Mouse (Mus musculus): ENCODE measurements around the gene Cdk19. TPM values are rescaled to one million over a fixed set of nuclear protein-coding genes. Genes with fewer than 3 reads are reported as not detected.
A peak's percentile ranks its signal among the peaks of the same experiment; 100 is the strongest.
"Not testable (repeated sequence)": the region's sequence is repeated elsewhere in the genome, so short reads cannot be mapped to it uniquely, and the experiment has no call there.

Gene Cdk19
- polyA plus RNA-seq, 1 experiment from 2014 or later, result 10.3 TPM

- 34% methylated on average over 10 of the region's 10 CpGs for WGBS
- Histone ChIP-seq H3K9me3 (no peaks in the 10 kb centered on the region), H3K4me1 (replicated peaks) (peaks cover 16% of the 10 kb centered on the region), H3K4me3 (replicated peaks) (no peak overlapping the region), H3K4me2 (replicated peaks) (no peak overlapping the region), H3K27me3 (peaks cover 3% of the 10 kb centered on the region; the same call in 1 of the 2 replicates), H3K36me3 (no peaks in the 10 kb centered on the region), H3K27ac (no peak overlapping the region), H3K9ac (replicated peaks) (no peak overlapping the region)
- no peak for ATAC-seq
Observed at GRCm38 (mm10) chr10:40524991-40525390, 185.6 kb downstream of the Cdk19 start.

DNA sequence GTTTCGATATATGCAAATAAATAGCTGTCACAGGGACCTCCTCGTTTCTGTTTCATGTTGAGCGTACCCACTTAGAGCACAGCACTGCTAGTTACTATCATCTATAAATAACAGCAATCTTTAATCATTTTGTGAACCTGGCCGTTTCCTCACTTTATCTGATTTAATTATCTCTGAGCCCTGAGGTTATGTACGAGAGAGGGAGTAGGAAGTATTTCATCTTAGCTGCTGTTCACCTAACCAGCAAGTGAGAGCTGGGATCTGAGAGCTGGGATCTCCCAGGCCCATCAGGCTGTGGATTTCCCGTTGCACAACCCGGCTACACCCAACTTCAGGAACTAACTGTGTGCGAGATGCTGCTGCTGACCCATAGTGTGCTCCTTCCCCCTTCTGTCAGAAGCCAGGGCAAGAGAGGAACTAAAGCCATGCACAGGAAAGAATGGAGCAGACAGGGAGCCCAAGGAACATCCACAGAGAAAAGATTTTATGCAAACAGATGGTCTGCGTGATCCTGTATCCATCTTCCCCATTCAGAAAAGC is 186.3 kb downstream of the Cdk19 start:
- no peak overlapping the region for H3K4me3 ChIP-seq (replicated peaks)
- peaks cover 3% of the 10 kb centered on the region; the same call in 1 of the 2 replicates for H3K27me3 ChIP-seq
- no peaks in the 10 kb centered on the region for H3K36me3 ChIP-seq
- H3K9me3 ChIP-seq, result no peaks in the 10 kb centered on the region
- peaks cover 16% of the 10 kb centered on the region for H3K4me1 ChIP-seq (replicated peaks)
- WGBS, result 71% methylated on average over 9 of the region's 9 CpGs
- H3K9ac ChIP-seq (replicated peaks), result no peak overlapping the region
- ATAC-seq, result no peak
- H3K27ac ChIP-seq, result no peak overlapping the region
- H3K4me2 ChIP-seq (replicated peaks), result no peak overlapping the region

GRCm38 (mm10) chr10:40526301-40526761 is 187.0 kb downstream of the Cdk19 start:
- Histone ChIP-seq H3K4me1 (replicated peaks) (peaks cover 10% of the 10 kb centered on the region), H3K4me2 (replicated peaks) (no peak overlapping the region), H3K27me3 (peaks cover 3% of the 10 kb centered on the region; the same call in 1 of the 2 replicates), H3K9ac (replicated peaks) (0 out of 2 replicates have a peak overlapping the region, but pooled peaks have one; percentile 10), H3K9me3 (no peaks in the 10 kb centered on the region), H3K36me3 (no peaks in the 10 kb centered on the region), H3K4me3 (replicated peaks) (no peak overlapping the region), H3K27ac (no peak overlapping the region)
- ATAC-seq, result no peak
- 82% methylated on average over 8 of the region's 8 CpGs for WGBS

DNA sequence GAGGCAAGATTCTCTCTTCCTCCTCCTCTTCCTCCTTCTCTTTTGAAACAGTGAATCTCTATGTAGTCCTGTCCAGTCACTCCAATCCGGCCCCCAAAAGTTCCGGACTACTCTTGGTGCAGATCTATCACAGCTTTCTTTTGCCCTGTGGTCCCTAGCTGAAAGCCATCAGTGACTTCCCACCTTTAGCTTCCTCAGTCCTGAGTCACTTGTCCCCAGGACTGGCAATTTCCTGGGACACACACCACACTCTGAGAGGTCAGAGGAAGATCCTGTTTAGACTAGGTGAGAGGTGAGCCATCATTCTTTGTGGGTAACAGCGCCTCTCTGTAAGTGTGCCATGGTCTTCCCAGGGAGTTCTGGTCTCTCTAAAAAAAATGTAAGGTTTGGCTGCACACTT is 187.6 kb downstream of the Cdk19 start:
- WGBS, result 75% methylated on average over 3 of the region's 3 CpGs
- no peak overlapping the region for H3K4me2 ChIP-seq (replicated peaks)
- peaks cover 4% of the 10 kb centered on the region for H3K4me1 ChIP-seq (replicated peaks)
- H3K4me3 ChIP-seq (replicated peaks), result no peak overlapping the region
- no peak overlapping the region for H3K9ac ChIP-seq (replicated peaks)
- peaks cover 3% of the 10 kb centered on the region; the same call in 1 of the 2 replicates for H3K27me3 ChIP-seq
- ATAC-seq, result no peak
- H3K27ac ChIP-seq, result no peak overlapping the region
- H3K36me3 ChIP-seq, result no peaks in the 10 kb centered on the region
- no peaks in the 10 kb centered on the region for H3K9me3 ChIP-seq

DNA sequence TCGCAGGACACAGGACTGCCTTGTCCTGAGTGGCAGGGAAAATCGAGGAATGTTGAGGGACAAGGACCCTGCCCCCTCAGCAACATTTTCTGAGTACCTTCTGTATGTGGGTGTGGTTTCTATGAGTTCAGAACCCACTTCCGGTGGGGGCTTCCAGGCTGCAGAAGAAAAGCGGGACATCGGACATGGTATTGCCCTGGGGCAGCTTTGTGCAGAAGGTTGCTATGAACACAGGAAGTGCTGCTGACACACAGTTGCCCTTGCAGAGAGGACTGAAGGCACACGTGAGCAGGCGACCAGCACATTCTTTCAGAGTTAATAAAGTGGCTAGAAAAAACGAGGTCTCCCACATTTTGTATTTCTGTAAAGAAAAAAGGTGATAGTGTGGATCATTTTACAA is 188.2 kb downstream of the Cdk19 start:
- H3K9me3 ChIP-seq, result peaks cover 3% of the 10 kb centered on the region; the same call in 1 of the 2 replicates
- WGBS, result 77% methylated on average over 8 of the region's 8 CpGs
- H3K36me3 ChIP-seq, result no peaks in the 10 kb centered on the region
- H3K9ac ChIP-seq (replicated peaks), result no peak overlapping the region
- H3K27ac ChIP-seq, result no peak overlapping the region
- no peaks in the 10 kb centered on the region for H3K4me1 ChIP-seq (replicated peaks)
- no peak overlapping the region for H3K4me3 ChIP-seq (replicated peaks)
- ATAC-seq, result no peak
- no peak overlapping the region for H3K4me2 ChIP-seq (replicated peaks)
- H3K27me3 ChIP-seq, result peaks cover 3% of the 10 kb centered on the region; the same call in 1 of the 2 replicates

- Histone ChIP-seq H3K4me3 (replicated peaks) (no peak overlapping the region), H3K9me3 (peaks cover 9% of the 10 kb centered on the region), H3K27me3 (peaks cover 3% of the 10 kb centered on the region; the same call in 1 of the 2 replicates), H3K4me2 (replicated peaks) (no peak overlapping the region), H3K4me1 (replicated peaks) (no peaks in the 10 kb centered on the region), H3K36me3 (no peaks in the 10 kb centered on the region), H3K27ac (no peak overlapping the region), H3K9ac (replicated peaks) (no peak overlapping the region)
- 0 out of 2 replicates have a peak, but pooled peaks have one; percentile 17 for ATAC-seq
- WGBS, result 52% methylated on average over 9 of the region's 10 CpGs
Observed at GRCm38 (mm10) chr10:40528668-40529067, 189.3 kb downstream of the Cdk19 start.

GRCm38 (mm10) chr10:40529617-40530016 is 190.3 kb downstream of the Cdk19 start:
- Histone ChIP-seq H3K9me3 (peaks cover 9% of the 10 kb centered on the region), H3K4me1 (replicated peaks) (no peaks in the 10 kb centered on the region), H3K36me3 (no peaks in the 10 kb centered on the region), H3K27me3 (peaks cover 3% of the 10 kb centered on the region; the same call in 1 of the 2 replicates), H3K4me3 (replicated peaks) (no peak overlapping the region), H3K27ac (no peak overlapping the region), H3K9ac (replicated peaks) (no peak overlapping the region), H3K4me2 (replicated peaks) (no peak overlapping the region)
- ATAC-seq, result no peak
- 64% methylated on average over 6 of the region's 6 CpGs for WGBS

DNA sequence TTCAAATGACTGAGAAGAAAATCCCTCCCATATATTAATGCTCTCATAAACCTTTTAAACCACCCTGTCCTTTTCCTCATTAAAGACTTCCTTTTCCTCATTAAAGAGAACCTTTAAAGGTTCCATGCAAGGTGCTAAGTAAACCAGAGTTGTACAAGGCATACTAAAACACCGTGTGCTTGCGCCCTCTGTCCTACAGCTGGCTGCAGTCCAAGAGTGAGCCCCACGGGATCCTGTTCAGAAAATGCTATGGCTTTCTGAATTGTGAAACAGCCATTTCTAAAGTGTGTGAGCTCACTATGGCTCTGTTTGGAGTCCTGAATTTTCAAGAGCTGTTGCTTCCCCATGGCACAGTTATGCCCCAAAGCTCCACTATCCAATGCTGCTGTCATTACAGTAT is 191.3 kb downstream of the Cdk19 start:
- Histone ChIP-seq H3K27me3 (peaks cover 3% of the 10 kb centered on the region; the same call in 1 of the 2 replicates), H3K27ac (no peak overlapping the region), H3K4me1 (replicated peaks) (no peaks in the 10 kb centered on the region), H3K36me3 (no peaks in the 10 kb centered on the region), H3K4me2 (replicated peaks) (no peak overlapping the region), H3K9me3 (peaks cover 9% of the 10 kb centered on the region), H3K4me3 (replicated peaks) (no peak overlapping the region), H3K9ac (replicated peaks) (no peak overlapping the region)
- no peak for ATAC-seq
- WGBS, result 75% methylated on average over 3 of the region's 3 CpGs

- not testable (repeated sequence) for H3K36me3 ChIP-seq; H3K4me1 ChIP-seq (replicated peaks); H3K27me3 ChIP-seq; H3K4me2 ChIP-seq (replicated peaks); H3K9me3 ChIP-seq; H3K27ac ChIP-seq; H3K9ac ChIP-seq (replicated peaks); H3K4me3 ChIP-seq (replicated peaks); ATAC-seq
- 93% methylated on average over 4 of the region's 4 CpGs for WGBS
Observed at GRCm38 (mm10) chr10:40532586-40532985, 193.2 kb downstream of the Cdk19 start.

Other genes with a start within 250 kb of the Cdk19 start
- 2.2 and 2.7 TPM in 2 replicates for gene Slc16a10, start 197.3 kb upstream of the Cdk19 start, polyA plus RNA-seq (2015; fragmentation: Nextera tagmentation; extraction: Ambion mirVana)
- 73.9 and 79.2 TPM in 2 replicates for gene Rpf2, start 92.5 kb upstream of the Cdk19 start, polyA plus RNA-seq (2015; fragmentation: Nextera tagmentation; extraction: Ambion mirVana)
- gene Gtf3c6, start 81.5 kb upstream of the Cdk19 start, polyA plus RNA-seq (2015; fragmentation: Nextera tagmentation; extraction: Ambion mirVana), result 109 and 113 TPM in 2 replicates
- 40.4 and 40.8 TPM in 2 replicates for gene Amd1, start 37.4 kb upstream of the Cdk19 start, polyA plus RNA-seq (2015; fragmentation: Nextera tagmentation; extraction: Ambion mirVana)
- gene Slc22a16, start 230.8 kb downstream of the Cdk19 start, polyA plus RNA-seq (2015; fragmentation: Nextera tagmentation; extraction: Ambion mirVana), result not detected in 2 replicates

All from midbrain, embryonic 13.5 days (tissue).